Mouse (Mus musculus) spleen, postnatal 10 days (tissue): ENCODE results near the gene Mab21l2.

Experiments used
- DNase-seq, 2 experiments: peaks; one replicate each; pipeline ENCODE4 v3.0.0; 2021 to 2022; ENCODE audit warnings: low spot score in 2 of 2

The Mab21l2 gene

GRCm38 (mm10) chr3:86539555-86540168 lies 8.8 kb downstream of the Mab21l2 start:
- no peak for DNase-seq

GRCm38 (mm10) chr3:86538645-86539554 lies 9.5 kb downstream of the Mab21l2 start:
- DNase-seq, result no peak

- no peak for DNase-seq
Measured at GRCm38 (mm10) chr3:86536751-86537150, 11.7 kb downstream of the Mab21l2 start.

- DNase-seq, result no peak
Measured at GRCm38 (mm10) chr3:86531531-86532269, 16.7 kb downstream of the Mab21l2 start.

GRCm38 (mm10) chr3:86522880-86523505 lies 25.4 kb downstream of the Mab21l2 start:
- DNase-seq, result no peak

- DNase-seq, result no peak
Measured at GRCm38 (mm10) chr3:86518506-86519109, 29.8 kb downstream of the Mab21l2 start.

GRCm38 (mm10) chr3:86500586-86500985 lies 47.8 kb downstream of the Mab21l2 start:
- no peak for DNase-seq
